Comparison of ENCODE assay signal across 8 mouse cellular contexts in genomic region chrX:111462833-111463564, GRCm38 (mm10).
A peak's percentile ranks its signal among the peaks of the same experiment; 100 is the strongest.
DNase-seq lines count a peak whose midpoint lies in the region; ATAC-seq lines count a peak whose summit lies in the region.

No protein-coding gene starts in this region.

- H3K4me2 ChIP-seq in embryonic facial prominence, embryonic 11.5 days (ENCODE audit: low read depth, low read length), result peak overlapping the region; percentile 30
- H3K4me2 ChIP-seq in heart, embryonic 16.5 days (ENCODE audit: low read depth, low read length), result peak overlapping the region; percentile 81

- no peaks in the 10 kb centered on the region for H3K27me3 ChIP-seq in embryonic facial prominence, embryonic 11.5 days (ENCODE audit: control insufficient read depth, insufficient read depth, low read length)
- no peaks in the 10 kb centered on the region for H3K27me3 ChIP-seq in heart, embryonic 16.5 days (ENCODE audit: control insufficient read depth, insufficient read depth, low read length)

- DNase-seq in 3T3-L1 (ENCODE audit: low read depth, low spot score), result peak; percentile 71
- DNase-seq in adrenal gland, postnatal 10 days, result peak; percentile 51
- peak; percentile 77 for DNase-seq in embryonic facial prominence, embryonic 11.5 days (ENCODE audit: low spot score)
- peak; percentile 68 to 76 for DNase-seq in kidney, postnatal 4 days
- DNase-seq in lung, adult 18-20 months, result peak; percentile 18 to 46
- peak; percentile 13 for DNase-seq in ovary, postnatal 10 days (ENCODE audit: low spot score)
- peak; percentile 64 for DNase-seq in thymus, postnatal 4 days

- peak; percentile 96 for ATAC-seq in embryonic facial prominence, embryonic 11.5 days (replicated peaks; ENCODE audit: insufficient number of reproducible peaks, low FRiP score, low TSS enrichment, low read depth)
- ATAC-seq in heart, embryonic 16.5 days (replicated peaks; ENCODE audit: extremely low read depth, insufficient read depth, low FRiP score), result peak; percentile 90

- H3K4me1 ChIP-seq in embryonic facial prominence, embryonic 11.5 days (ENCODE audit: control insufficient read depth, insufficient read depth, low read length), result no peaks in the 10 kb centered on the region
- no peaks in the 10 kb centered on the region for H3K4me1 ChIP-seq in heart, embryonic 16.5 days (ENCODE audit: control insufficient read depth, insufficient read depth, low read length)

- H3K4me3 ChIP-seq in embryonic facial prominence, embryonic 11.5 days (ENCODE audit: low read depth, low read length), result peak overlapping the region; percentile 57
- H3K4me3 ChIP-seq in heart, embryonic 16.5 days (ENCODE audit: low read length), result peak overlapping the region; percentile 71

- H3K9ac ChIP-seq in embryonic facial prominence, embryonic 11.5 days (replicated peaks; ENCODE audit: low read length), result peak overlapping the region; percentile 75
- peak overlapping the region; percentile 67 for H3K9ac ChIP-seq in heart, embryonic 16.5 days (ENCODE audit: low read length)

- WGBS in embryonic facial prominence, embryonic 11.5 days, result 27% methylated on average over 16 of the region's 72 CpGs
- WGBS in heart, embryonic 16.5 days, result 15% methylated on average over 43 of the region's 72 CpGs

- no peaks in the 10 kb centered on the region for H3K9me3 ChIP-seq in embryonic facial prominence, embryonic 11.5 days (replicated peaks; ENCODE audit: control insufficient read depth, low read length)
- no peaks in the 10 kb centered on the region for H3K9me3 ChIP-seq in heart, embryonic 16.5 days (replicated peaks; ENCODE audit: control insufficient read depth, low read length)

- no peaks in the 10 kb centered on the region for H3K36me3 ChIP-seq in embryonic facial prominence, embryonic 11.5 days (replicated peaks; ENCODE audit: control insufficient read depth, insufficient read depth, low read depth, low read length)
- H3K36me3 ChIP-seq in heart, embryonic 16.5 days (ENCODE audit: control insufficient read depth, insufficient read depth), result no peaks in the 10 kb centered on the region

- peak overlapping the region; percentile 79 for H3K27ac ChIP-seq in embryonic facial prominence, embryonic 11.5 days (replicated peaks; ENCODE audit: low read depth, low read length)
- peak overlapping the region; percentile 27; the same call in 1 of the 2 replicates for H3K27ac ChIP-seq in heart, embryonic 16.5 days (ENCODE audit: low read length)

Comparison
In these comparisons a context has a peak if more than half of its experiments do, and no peak if none do; other contexts are left out.
1. Peak in every context shown above with its lines: DNase-seq, ATAC-seq, H3K4me3 ChIP-seq and H3K27ac ChIP-seq.
2. DNase-seq: peak in every context shown above with its lines; median percentile 77 in embryonic facial prominence, embryonic 11.5 days; 72 in kidney, postnatal 4 days; 71 in 3T3-L1; 64 in thymus, postnatal 4 days; 51 in adrenal gland, postnatal 10 days; 32 in lung, adult 18-20 months; 13 in ovary, postnatal 10 days.